Mouse (Mus musculus) ES-E14 (cell line): ENCODE measurements at regions not wholly inside any gene's neighbourhood (a gene's known extent, or its start where the extent isn't known, plus 50 kb on each side); places are given as distances from the start of the nearest gene placed in this dataset.
"Not testable (repeated sequence)": the region's sequence is repeated elsewhere in the genome, so short reads cannot be mapped to it uniquely, and the experiment has no call there.

ENCODE experiments used
- DNase-seq: peaks from one replicate; pipeline ENCODE4 v3.0.0-alpha.2; 2013; ENCODE audit warnings: low read depth, low spot score
- H3K27ac ChIP-seq: 2 replicates; pipeline ENCODE4 v1.5.1; 2012; ENCODE audit warnings: low read depth, mild to moderate bottlenecking, low read length, moderate library complexity, mixed read lengths; ENCODE audit not compliant: poor library complexity, insufficient read depth, severe bottlenecking
- H3K36me3 ChIP-seq: 2 replicates; pipeline ENCODE4 v1.6.1; 2012; ENCODE audit warnings: mild to moderate bottlenecking, low read length, moderate library complexity, mixed read lengths; ENCODE audit not compliant: control insufficient read depth, poor library complexity, insufficient read depth, severe bottlenecking
- H3K4me1 ChIP-seq, 2 experiments: fragments of 150-350 bp in 1 of 2; sonication (generic) in 1 of 2; 2 replicates each; pipeline ENCODE4 v1.6.1; 2012; ENCODE audit warnings: low read length in 2 of 2, mild to moderate bottlenecking in 1 of 2, mixed read lengths in 1 of 2; ENCODE audit not compliant: control insufficient read depth in 2 of 2, insufficient read depth in 2 of 2, poor library complexity in 1 of 2
- H3K4me3 ChIP-seq, 2 experiments: fragments of 150-350 bp in 1 of 2; sonication (generic) in 1 of 2; 2 replicates each; pipeline ENCODE4 v1.5.1; 2012; ENCODE audit warnings: low read length in 2 of 2, low read depth in 1 of 2, mild to moderate bottlenecking in 1 of 2, mixed read lengths in 1 of 2; ENCODE audit not compliant: insufficient read depth in 1 of 2, poor library complexity in 1 of 2, severe bottlenecking in 1 of 2
- H3K9ac ChIP-seq: 2 replicates; pipeline ENCODE4 v1.6.1; 2012; ENCODE audit warnings: low read depth, mild to moderate bottlenecking, low read length, mixed read lengths; ENCODE audit not compliant: poor library complexity, insufficient read depth, severe bottlenecking
- H3K9me3 ChIP-seq: fragments of 150-350 bp; sonication (generic); 2 replicates; pipeline ENCODE4 v1.6.1; 2012; ENCODE audit warnings: low read depth, mild to moderate bottlenecking, low read length; ENCODE audit not compliant: control insufficient read depth, insufficient read depth
- in situ Hi-C, 2 experiments: fragments of 600-800 bp; cut with MboI; formaldehyde crosslinking; loops; one replicate each; pipeline ENCODE4 v1.15.1; 2025; ENCODE audit warnings: low sequenced_read_pairs in 2 of 2, inconsistent platforms in 1 of 2; ENCODE audit not compliant: unreplicated experiment in 2 of 2

DNA sequence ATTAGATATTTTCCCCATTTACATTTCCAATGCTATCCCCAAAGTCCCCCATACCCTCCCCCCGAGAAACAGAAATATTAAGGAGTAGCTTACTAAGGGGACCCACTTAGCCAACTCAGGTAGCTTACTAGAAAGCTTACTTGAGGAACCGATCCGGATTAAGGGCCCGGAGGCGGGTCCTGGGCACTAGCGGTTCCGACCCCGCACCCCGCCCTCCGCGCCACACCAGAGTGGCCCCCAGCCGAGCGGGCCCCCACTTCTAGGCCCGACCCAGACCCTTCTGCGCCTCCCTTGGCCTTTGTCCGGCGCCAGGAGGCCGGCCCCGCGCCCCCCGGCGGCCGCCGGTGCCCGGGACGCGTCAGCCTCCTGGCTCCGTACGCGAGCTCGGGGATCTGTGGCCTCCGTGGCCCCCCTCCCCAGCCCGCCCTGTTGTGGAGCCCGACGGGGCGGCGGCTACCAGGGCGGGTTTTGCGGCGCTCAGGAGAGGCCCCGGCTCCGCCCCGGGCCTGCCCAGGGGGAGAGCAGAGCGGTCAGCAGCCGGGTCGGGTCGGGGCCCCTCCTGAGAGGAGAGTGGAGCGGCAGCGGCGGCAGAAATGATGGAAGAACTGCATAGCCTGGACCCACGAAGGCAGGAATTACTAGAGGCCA lies 106.5 kb downstream of the Zfp600 start:
- Histone ChIP-seq H3K4me3 (peak overlapping the region; percentile 59 to 66), H3K9ac (peak overlapping the region; percentile 68)
- in situ Hi-C loops, DNase-seq, H3K36me3 ChIP-seq, H3K4me1 ChIP-seq, H3K27ac ChIP-seq, H3K9me3 ChIP-seq: not testable (repeated sequence)

- H3K9ac ChIP-seq, H3K27ac ChIP-seq, H3K36me3 ChIP-seq, H3K9me3 ChIP-seq, H3K4me1 ChIP-seq, H3K4me3 ChIP-seq, DNase-seq, in situ Hi-C loops: not testable (repeated sequence)
These were observed 107.2 kb downstream of the Zfp600 start for GRCm38 (mm10) chr4:146263790-146264189.

- in situ Hi-C loops, DNase-seq, H3K36me3 ChIP-seq, H3K4me3 ChIP-seq, H3K9ac ChIP-seq, H3K4me1 ChIP-seq, H3K27ac ChIP-seq, H3K9me3 ChIP-seq: not testable (repeated sequence)
These were observed 113.6 kb downstream of the Zfp600 start for GRCm38 (mm10) chr4:146270119-146270747.
